Mouse (Mus musculus): ENCODE data around the gene Eipr1. TPM values are rescaled to one million over a fixed set of nuclear protein-coding genes. Genes with fewer than 3 reads are reported as not detected.
"Not testable (repeated sequence)": the region's sequence is repeated elsewhere in the genome, so short reads cannot be mapped to it uniquely, and the experiment has no call there.

Gene Eipr1
- 10 to 100 TPM; 14.8 to 15.5 TPM for total RNA-seq (2021)
- long read RNA-seq, experiment 1, full-length matches to known transcripts, result 47 of 55 reads
- long read RNA-seq, experiment 1, partial matches to known transcripts, result 4 of 55 reads
- long read RNA-seq, experiment 1, other reads (novel, unspliced or antisense), result 4 of 55 reads
- long read RNA-seq, experiment 2, full-length matches to known transcripts, result 21 of 23 reads
- long read RNA-seq, experiment 2, partial matches to known transcripts, result 0 of 23 reads
- long read RNA-seq, experiment 2, other reads (novel, unspliced or antisense), result 2 of 23 reads

- DNase-seq, result peak; percentile 89
These were observed at the start of gene Eipr1 for GRCm38 (mm10) chr12:28751508-28752263. Gene Eipr1, plus strand, starts transcription at chr12:28751803.

- DNase-seq, result peak; percentile 45
These were observed 47.2 kb upstream of the Eipr1 start for GRCm38 (mm10) chr12:28704381-28704780.

GRCm38 (mm10) chr12:28705204-28705603 lies 46.4 kb upstream of the Eipr1 start:
- no peak for DNase-seq

- no peak for DNase-seq
These were observed 43.4 kb upstream of the Eipr1 start for GRCm38 (mm10) chr12:28708154-28708553.

GRCm38 (mm10) chr12:28710566-28711185 lies 40.9 kb upstream of the Eipr1 start:
- DNase-seq, result no peak

GRCm38 (mm10) chr12:28714822-28715632 lies 36.6 kb upstream of the Eipr1 start:
- no peak for DNase-seq

GRCm38 (mm10) chr12:28717066-28717465 lies 34.5 kb upstream of the Eipr1 start:
- DNase-seq, result no peak

- no peak for DNase-seq
These were observed 33.5 kb upstream of the Eipr1 start for GRCm38 (mm10) chr12:28718106-28718505.

GRCm38 (mm10) chr12:28724366-28724765 lies 27.2 kb upstream of the Eipr1 start:
- no peak for DNase-seq

GRCm38 (mm10) chr12:28726204-28726603 lies 25.4 kb upstream of the Eipr1 start:
- no peak for DNase-seq

GRCm38 (mm10) chr12:28727061-28727460 lies 24.5 kb upstream of the Eipr1 start:
- no peak for DNase-seq

- DNase-seq, result no peak
These were observed 19.0 kb upstream of the Eipr1 start for GRCm38 (mm10) chr12:28732631-28733030.

GRCm38 (mm10) chr12:28733520-28734245 lies 17.9 kb upstream of the Eipr1 start:
- DNase-seq, result not testable (repeated sequence)

GRCm38 (mm10) chr12:28734271-28734670 lies 17.3 kb upstream of the Eipr1 start:
- DNase-seq, result no peak

- no peak for DNase-seq
These were observed 16.3 kb upstream of the Eipr1 start for GRCm38 (mm10) chr12:28735293-28735692.

- DNase-seq, result no peak
These were observed 8.3 kb upstream of the Eipr1 start for GRCm38 (mm10) chr12:28743328-28743727.

- peak; percentile 90 for DNase-seq
These were observed 1.5 kb upstream of the Eipr1 start, which contains the start of gene Trappc12 for GRCm38 (mm10) chr12:28750021-28750633. Gene Trappc12, minus strand, starts transcription at chr12:28750472.

GRCm38 (mm10) chr12:28750876-28751275 lies 727 bp upstream of the Eipr1 start:
- no peak for DNase-seq

- DNase-seq, result no peak
These were observed 4.4 kb downstream of the Eipr1 start for GRCm38 (mm10) chr12:28756019-28756418.

- DNase-seq, result no peak
These were observed 18.4 kb downstream of the Eipr1 start for GRCm38 (mm10) chr12:28769953-28770352.

- DNase-seq, result no peak
These were observed 22.2 kb downstream of the Eipr1 start for GRCm38 (mm10) chr12:28773815-28774214.

Data from adrenal gland, postnatal 10 days (tissue).